Mouse (Mus musculus): ENCODE measurements around the gene Hikeshi.

Gene Hikeshi

GRCm38 (mm10) chr7:89916711-89917110, 24.3 kb downstream of the Hikeshi start:
- intact Hi-C loops (cut with DNase I) = no loop called here

- intact Hi-C loops (cut with DNase I) = no loop called here
Observed at GRCm38 (mm10) chr7:89913432-89914158, 27.4 kb downstream of the Hikeshi start.

GRCm38 (mm10) chr7:89912356-89912755, 28.6 kb downstream of the Hikeshi start:
- intact Hi-C loops (cut with DNase I) = no loop called here

- intact Hi-C loops (cut with DNase I) = loop anchor here (5.0 kb wide), 1 partner anchor 412 kb away; no protein-coding TSS in a partner anchor
Observed at GRCm38 (mm10) chr7:89909711-89910110, 31.3 kb downstream of the Hikeshi start.

- intact Hi-C loops (cut with DNase I) = loop anchor here (5.0 kb wide), 1 partner anchor 412 kb away; no protein-coding TSS in a partner anchor
Observed at GRCm38 (mm10) chr7:89908899-89909621, 31.9 kb downstream of the Hikeshi start.

- intact Hi-C loops (cut with DNase I) = loop anchor here (5.0 kb wide), 1 partner anchor 411 kb away; no protein-coding TSS in a partner anchor
Observed at GRCm38 (mm10) chr7:89908421-89908820, 32.6 kb downstream of the Hikeshi start.

GRCm38 (mm10) chr7:89907950-89908349, 33.1 kb downstream of the Hikeshi start:
- intact Hi-C loops (cut with DNase I) = loop anchor here (5.0 kb wide), 1 partner anchor 411 kb away; no protein-coding TSS in a partner anchor

GRCm38 (mm10) chr7:89903442-89904343, 37.3 kb downstream of the Hikeshi start, which contains the start of gene Ccdc81:
Gene Ccdc81, minus strand, starts transcription at chr7:89903629.
- intact Hi-C loops (cut with DNase I) = no loop called here

- intact Hi-C loops (cut with DNase I) = no loop called here
Observed at GRCm38 (mm10) chr7:89903007-89903406, 38.0 kb downstream of the Hikeshi start.

GRCm38 (mm10) chr7:89891856-89892255, 49.1 kb downstream of the Hikeshi start:
- intact Hi-C loops (cut with DNase I) = loop anchor here (5.0 kb wide), 2 partner anchors 390 to 415 kb away; no protein-coding TSS in a partner anchor

- intact Hi-C loops (cut with DNase I) = loop anchor here (5.0 kb wide), 2 partner anchors 389 to 414 kb away; no protein-coding TSS in a partner anchor
Observed at GRCm38 (mm10) chr7:89891412-89891811, 49.6 kb downstream of the Hikeshi start.

GRCm38 (mm10) chr7:89884551-89884950, 56.5 kb downstream of the Hikeshi start:
- intact Hi-C loops (cut with DNase I) = no loop called here

GRCm38 (mm10) chr7:89879686-89880085, 61.3 kb downstream of the Hikeshi start:
- intact Hi-C loops (cut with DNase I) = no loop called here
